Mouse (Mus musculus) G1E (cell line): Measurements from ENCODE around the gene Gamt. TPM values are rescaled to one million over a fixed set of nuclear protein-coding genes. Genes with fewer than 3 reads are reported as not detected.
"Not testable (repeated sequence)": the region's sequence is repeated elsewhere in the genome, so short reads cannot be mapped to it uniquely, and the experiment has no call there.

Source experiments
- ATAC-seq: 2 replicates; pipeline ENCODE4 v1.8.0; 2016; ENCODE audit warnings: mild to moderate bottlenecking; ENCODE audit not compliant: insufficient number of reproducible peaks, poor library complexity, low FRiP score, severe bottlenecking; ENCODE audit errors: extremely low read depth
- DNase-seq: peaks from one replicate; pipeline ENCODE4 v3.0.0; 2012; ENCODE audit warnings: low spot score
- H3K27me3 ChIP-seq: 2 replicates; pipeline ENCODE4 v1.6.1; 2012; ENCODE audit warnings: mild to moderate bottlenecking, low read length, inconsistent platforms; ENCODE audit not compliant: insufficient read depth
- H3K36me3 ChIP-seq: replicated peaks from 2 replicates; pipeline ENCODE3; 2012; ENCODE audit warnings: mild to moderate bottlenecking, inconsistent platforms
- H3K4me1 ChIP-seq: 2 replicates; pipeline ENCODE4 v1.6.1; 2012; ENCODE audit warnings: low read depth, low read length, inconsistent platforms, mixed read lengths; ENCODE audit not compliant: insufficient read depth
- H3K4me3 ChIP-seq: 2 replicates; pipeline ENCODE4 v1.5.1; 2012; ENCODE audit warnings: low read depth, mild to moderate bottlenecking, inconsistent platforms, low read length, moderate library complexity, mixed read lengths
- H3K9me3 ChIP-seq: replicated peaks from 2 replicates; pipeline ENCODE4 v1.6.1; 2012; ENCODE audit warnings: inconsistent platforms
- CTCF ChIP-seq: IDR thresholded peaks from 2 replicates; pipeline ENCODE4 v1.5.1; 2012; ENCODE audit warnings: low read depth, low read length, inconsistent platforms, mixed read lengths
- GATA1 ChIP-seq: IDR thresholded peaks from 2 replicates; pipeline ENCODE4 v1.6.1; 2012; ENCODE audit warnings: borderline replicate concordance, low read length, inconsistent platforms, mixed read lengths
- GATA2 ChIP-seq: IDR thresholded peaks from 2 replicates; pipeline ENCODE4 v1.6.1; 2012; ENCODE audit warnings: low read depth, low read length, inconsistent platforms, borderline replicate concordance
- POLR2AphosphoS5 ChIP-seq: IDR thresholded peaks from 2 replicates; pipeline ENCODE4 v1.6.1; 2012; ENCODE audit warnings: low read depth, low read length, inconsistent platforms; ENCODE audit not compliant: insufficient replicate concordance
- TAL1 ChIP-seq: conservative IDR thresholded peaks from 2 replicates; pipeline ENCODE4 v1.6.1; 2012; ENCODE audit warnings: low read depth, low read length, inconsistent platforms, mixed read lengths
- polyA plus RNA-seq: library from polyadenylated mRNA; stranded (reverse); fragments of >175 nt; gene quantifications from 2 replicates; pipeline ENCODE4 v1.2.3, GENCODE M21; 2012
- total RNA-seq, 2 experiments: library from RNA; stranded (forward) in 1 of 2; stranded (reverse) in 1 of 2; fragments of 200-1000 nt in 1 of 2; fragments of >200 nt in 1 of 2; fragmentation: Nextera tagmentation in 1 of 2; gene quantifications; 2 replicates each; pipeline ENCODE4 v1.2.3; 2014 to 2017

Gamt gene
- total and polyA plus RNA-seq, 3 experiments: 0.18 TPM; not detected in 2

- no peak overlapping the region for H3K4me3 ChIP-seq
- no peaks in the 10 kb centered on the region for H3K27me3 ChIP-seq
- no peaks in the 10 kb centered on the region for H3K9me3 ChIP-seq
- H3K4me1 ChIP-seq: peaks cover 59% of the 10 kb centered on the region
- peaks cover 99% of the 10 kb centered on the region for H3K36me3 ChIP-seq
- TF ChIP-seq CTCF (no peak), TAL1 (no peak), GATA1 (no peak), GATA2 (no peak), POLR2AphosphoS5 (no peak)
- ATAC-seq (no peak), DNase-seq (no peak)
Observed at GRCm38 (mm10) chr10:80236145-80236825, 24.5 kb downstream of the Gamt start.

GRCm38 (mm10) chr10:80227877-80228775, 32.7 kb downstream of the Gamt start:
- Histone ChIP-seq H3K27me3 (peaks cover 7% of the 10 kb centered on the region), H3K36me3 (peaks cover 55% of the 10 kb centered on the region), H3K4me1 (peaks cover 56% of the 10 kb centered on the region), H3K4me3 (peak overlapping the region; percentile 49; the same call in 1 of the 2 replicates), H3K9me3 (peaks cover 5% of the 10 kb centered on the region)
- DNase-seq (no peak), ATAC-seq (no peak)
- TF ChIP-seq GATA2: no peak
- no peak for TF ChIP-seq CTCF
- TF ChIP-seq POLR2AphosphoS5: no peak
- no peak for TF ChIP-seq GATA1

DNA sequence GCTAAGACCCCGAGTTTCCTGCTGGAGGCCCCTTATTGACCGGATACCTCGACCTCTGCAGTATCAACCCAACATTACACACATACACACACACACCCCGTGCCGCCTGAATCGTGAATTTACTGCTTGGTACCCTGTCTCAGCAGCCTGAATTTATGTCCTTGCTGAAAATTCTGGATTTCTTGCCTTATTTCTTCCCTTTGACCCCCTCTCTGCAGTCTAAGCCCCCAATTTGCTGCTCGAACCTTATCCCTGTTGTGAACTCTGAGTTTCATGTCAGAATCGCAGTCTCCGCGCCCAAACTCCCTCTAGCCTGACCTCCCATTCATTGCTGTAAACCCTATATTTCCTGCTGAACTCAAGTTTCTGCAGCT, 33.7 kb downstream of the Gamt start:
- H3K9me3 ChIP-seq: peaks cover 7% of the 10 kb centered on the region
- H3K36me3 ChIP-seq: peaks cover 45% of the 10 kb centered on the region
- peak overlapping the region; percentile 88 for H3K4me3 ChIP-seq
- peaks cover 11% of the 10 kb centered on the region for H3K27me3 ChIP-seq
- DNase-seq: no peak
- ATAC-seq: no peak
- no peak for TF ChIP-seq GATA1
- no peak for TF ChIP-seq TAL1
- TF ChIP-seq POLR2AphosphoS5: no peak
- TF ChIP-seq CTCF: no peak
- TF ChIP-seq GATA2: no peak
- H3K4me1 ChIP-seq: peaks cover 46% of the 10 kb centered on the region

DNA sequence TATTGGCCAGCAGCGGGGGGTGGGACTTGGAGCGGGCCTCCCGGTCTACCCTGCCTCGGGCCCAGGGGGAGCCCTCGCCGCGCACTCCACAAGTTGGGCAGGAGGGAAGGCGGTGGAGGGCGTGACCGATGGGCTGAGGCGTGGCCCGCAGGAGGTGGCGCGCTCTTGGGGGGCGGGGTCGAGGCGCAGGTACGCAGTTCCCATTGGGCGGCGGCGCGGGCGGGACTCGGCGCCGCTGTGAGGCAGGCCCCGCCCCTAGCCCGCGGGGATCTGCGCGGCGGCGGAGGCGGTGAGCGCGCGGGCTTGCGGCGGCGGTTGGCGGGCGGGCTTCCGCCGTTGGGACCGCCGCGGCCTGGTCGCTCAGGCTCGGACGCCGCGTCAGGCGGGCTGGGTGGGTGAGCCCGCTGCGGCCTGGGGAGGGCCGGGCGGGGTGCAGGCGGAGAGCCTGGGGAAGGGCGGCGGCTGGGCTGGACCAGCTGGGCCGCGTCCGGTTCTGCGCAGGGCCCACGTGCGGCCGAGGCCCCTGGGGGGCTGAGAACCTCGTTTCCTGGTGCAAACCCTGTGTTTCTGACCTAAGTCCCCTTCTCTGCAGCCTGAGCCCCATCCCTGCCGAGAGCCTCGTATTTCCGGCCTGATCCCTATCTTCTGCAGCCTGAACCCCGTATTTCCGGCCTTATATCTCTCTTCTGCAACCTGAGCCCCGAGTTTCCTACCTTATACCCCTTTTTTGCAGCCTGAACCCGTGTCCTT, 34.2 kb downstream of the Gamt start, which contains the start of gene Mum1:
Gene Mum1, plus strand, starts transcription at position 19 of the 750 bp plus-strand sequence.
- Histone ChIP-seq H3K4me1 (peaks cover 41% of the 10 kb centered on the region), H3K27me3 (peaks cover 16% of the 10 kb centered on the region), H3K9me3 (peaks cover 7% of the 10 kb centered on the region), H3K4me3 (peak within 1 kb of the TSS; percentile 88), H3K36me3 (peaks cover 40% of the 10 kb centered on the region)
- TF ChIP-seq GATA1: no peak
- TF ChIP-seq CTCF: no peak
- TF ChIP-seq POLR2AphosphoS5: no peak
- no peak for TF ChIP-seq TAL1
- no peak for TF ChIP-seq GATA2
- DNase-seq (peak; percentile 98), ATAC-seq (peak; percentile 96)

- H3K27me3 ChIP-seq: peaks cover 21% of the 10 kb centered on the region
- H3K4me3 ChIP-seq: peak overlapping the region; percentile 88
- peaks cover 7% of the 10 kb centered on the region for H3K9me3 ChIP-seq
- H3K4me1 ChIP-seq: peaks cover 39% of the 10 kb centered on the region
- TF ChIP-seq CTCF (no peak), TAL1 (no peak), POLR2AphosphoS5 (no peak), GATA2 (no peak), GATA1 (no peak)
- peaks cover 35% of the 10 kb centered on the region for H3K36me3 ChIP-seq
- DNase-seq (no peak), ATAC-seq (no peak)
Observed at GRCm38 (mm10) chr10:80226071-80226415, 34.8 kb downstream of the Gamt start.

DNA sequence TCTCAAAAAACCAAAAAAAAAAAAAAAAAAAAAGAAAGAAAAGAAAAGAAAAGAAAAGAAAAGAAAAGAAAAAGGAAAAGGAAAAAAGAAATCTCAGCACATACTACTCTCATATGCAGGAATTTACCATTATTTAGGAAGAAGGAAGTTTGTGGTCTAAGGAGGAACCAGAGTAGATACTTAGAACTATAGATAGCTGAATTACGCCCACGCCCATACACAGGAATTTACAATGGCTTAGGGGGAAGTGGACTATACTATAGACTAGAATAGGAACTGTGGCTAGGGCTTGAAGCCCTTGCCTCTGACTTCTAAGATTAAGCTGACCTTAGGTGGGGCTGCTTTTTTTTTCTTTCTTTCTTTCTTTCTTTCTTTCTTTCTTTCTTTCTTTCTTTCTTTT, 37.7 kb downstream of the Gamt start:
- H3K36me3 ChIP-seq, DNase-seq, H3K4me3 ChIP-seq, H3K9me3 ChIP-seq, ATAC-seq: not testable (repeated sequence)
- Histone ChIP-seq H3K4me1 (peaks cover 30% of the 10 kb centered on the region), H3K27me3 (peaks cover 43% of the 10 kb centered on the region)
